7 mouse cellular contexts compared by ENCODE assay signal in the genomic region with DNA sequence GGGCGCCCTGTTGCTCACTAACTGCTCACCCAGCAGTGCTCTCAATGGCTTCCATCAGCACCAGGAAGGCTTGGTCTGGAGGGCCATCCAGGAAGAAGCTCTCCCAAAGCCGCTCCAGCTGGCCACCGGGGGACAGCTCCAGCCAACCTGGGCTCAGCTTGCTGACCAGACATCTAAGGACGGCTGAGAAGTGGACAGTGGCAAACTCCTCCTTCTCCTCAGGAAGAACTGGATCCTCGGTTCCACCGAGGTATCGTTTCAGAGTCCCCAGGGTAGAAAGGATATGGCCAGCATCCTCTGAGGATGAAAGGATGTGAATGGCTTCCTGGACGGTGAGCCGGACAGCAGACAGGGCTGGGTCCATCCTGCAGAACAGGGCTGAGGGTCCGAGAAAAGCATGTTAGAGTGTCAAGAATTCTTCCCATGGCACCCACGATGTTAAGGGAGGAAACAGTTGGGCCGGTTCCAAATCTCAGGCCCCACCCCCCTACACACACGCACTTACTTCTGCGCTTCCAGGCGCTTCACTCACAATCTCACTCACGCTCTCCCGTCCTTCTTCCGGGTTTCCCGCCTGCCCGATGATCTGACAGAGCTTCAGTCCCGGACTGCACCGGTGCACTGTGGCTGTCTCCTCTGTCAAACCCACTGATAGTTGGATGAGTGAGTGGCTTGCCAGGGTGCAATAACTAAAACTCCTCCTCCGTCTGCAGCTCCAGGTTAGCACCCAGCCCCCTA. TPM values are rescaled to one million over a fixed set of nuclear protein-coding genes. Genes with fewer than 3 reads are reported as not detected.
DNase-seq lines count a peak whose midpoint lies in the region; ATAC-seq and TF ChIP-seq lines count a peak whose summit lies in the region.

No protein-coding gene starts in this region.

- peak; percentile 68 for DNase-seq in lung, postnatal 0 days (ENCODE audit: low spot score)
- DNase-seq in lung, postnatal 4 days: no peak
- DNase-seq in liver: peak; percentile 68
- no peak for DNase-seq in adrenal gland, postnatal 10 days

- H3K9me3 ChIP-seq in lung, postnatal 0 days (ENCODE audit: low read length): no peaks in the 10 kb centered on the region
- no peaks in the 10 kb centered on the region for H3K9me3 ChIP-seq in heart, embryonic 13.5 days
- no peaks in the 10 kb centered on the region for H3K9me3 ChIP-seq in neural tube, embryonic 15.5 days (replicated peaks)

- no peak for TF ChIP-seq CTCF in lung, postnatal 0 days (IDR thresholded peaks at IDR 0.05)

- 7% methylated on average over 23 of the region's 23 CpGs for WGBS in lung, postnatal 0 days
- WGBS in heart, embryonic 13.5 days: 12% methylated on average over 23 of the region's 23 CpGs
- WGBS in neural tube, embryonic 15.5 days: 12% methylated on average over 23 of the region's 23 CpGs

- peak overlapping the region; percentile 93 for H3K27ac ChIP-seq in lung, postnatal 0 days (ENCODE audit: low read length)
- H3K27ac ChIP-seq in brown adipose tissue, adult 24 weeks (replicated peaks; ENCODE audit: low read depth, low read length): peak overlapping the region; percentile 95
- H3K27ac ChIP-seq in heart, embryonic 13.5 days (replicated peaks): peak overlapping the region; percentile 90
- peak overlapping the region; percentile 91 for H3K27ac ChIP-seq in neural tube, embryonic 15.5 days (replicated peaks)

- TF ChIP-seq EP300 in lung, postnatal 0 days (IDR thresholded peaks at IDR 0.05): no peak

- ATAC-seq in lung, postnatal 0 days: peak; percentile 45
- ATAC-seq in heart, embryonic 13.5 days (ENCODE audit: extremely low read depth, insufficient number of reproducible peaks, low FRiP score, low TSS enrichment): no peak; the same call in 1 of the 2 replicates
- no peak; the same call in none of the 2 replicates for ATAC-seq in neural tube, embryonic 15.5 days (ENCODE audit: low FRiP score)

- peak overlapping the region; percentile 37 for H3K9ac ChIP-seq in lung, postnatal 0 days (replicated peaks; ENCODE audit: low read depth)
- peak overlapping the region; percentile 83 for H3K9ac ChIP-seq in heart, embryonic 13.5 days
- H3K9ac ChIP-seq in neural tube, embryonic 15.5 days (replicated peaks): peak overlapping the region; percentile 74

- no peaks in the 10 kb centered on the region for H3K27me3 ChIP-seq in lung, postnatal 0 days (replicated peaks; ENCODE audit: insufficient read depth, low read length)
- no peaks in the 10 kb centered on the region; the same call in 1 of the 2 replicates for H3K27me3 ChIP-seq in heart, embryonic 13.5 days (replicated peaks)
- H3K27me3 ChIP-seq in neural tube, embryonic 15.5 days (replicated peaks): peaks cover 4% of the 10 kb centered on the region; the same call in 1 of the 2 replicates

- peaks cover 12% of the 10 kb centered on the region; the same call in 1 of the 2 replicates for H3K4me1 ChIP-seq in lung, postnatal 0 days (ENCODE audit: insufficient read depth, low read depth, low read length)
- 0 out of 2 replicates have a peak, but pooled peaks cover 5% of the 10 kb centered on the region for H3K4me1 ChIP-seq in brown adipose tissue, adult 24 weeks (ENCODE audit: control insufficient read depth, insufficient read depth, insufficient read length, low read length)
- peaks cover 29% of the 10 kb centered on the region for H3K4me1 ChIP-seq in heart, embryonic 13.5 days
- H3K4me1 ChIP-seq in neural tube, embryonic 15.5 days: peaks cover 38% of the 10 kb centered on the region

- peak overlapping the region; percentile 40 for H3K4me3 ChIP-seq in lung, postnatal 0 days (ENCODE audit: low read depth, low read length)
- H3K4me3 ChIP-seq in brown adipose tissue, adult 24 weeks (ENCODE audit: insufficient read depth, low read depth, low read length): peak overlapping the region; percentile 62
- H3K4me3 ChIP-seq in heart, embryonic 13.5 days: peak overlapping the region; percentile 62
- peak overlapping the region; percentile 70 for H3K4me3 ChIP-seq in neural tube, embryonic 15.5 days (replicated peaks)

- H3K4me2 ChIP-seq in lung, postnatal 0 days (replicated peaks; ENCODE audit: low read depth, low read length): peak overlapping the region; percentile 87
- H3K4me2 ChIP-seq in heart, embryonic 13.5 days: peak overlapping the region; percentile 88
- peak overlapping the region; percentile 98 for H3K4me2 ChIP-seq in neural tube, embryonic 15.5 days

- H3K36me3 ChIP-seq in lung, postnatal 0 days (ENCODE audit: insufficient read depth, low read length): no peaks in the 10 kb centered on the region
- H3K36me3 ChIP-seq in heart, embryonic 13.5 days: peaks cover 37% of the 10 kb centered on the region
- H3K36me3 ChIP-seq in neural tube, embryonic 15.5 days: peaks cover 29% of the 10 kb centered on the region

RNA-seq across cellular contexts. Expression of gene Telo2, which starts 0.7 kb away (rescaled TPM):
- 13.7 and 13.9 TPM in 2 replicates for polyA plus RNA-seq in lung, postnatal 0 days (2015; fragmentation: Nextera tagmentation; extraction: Ambion mirVana)
- 10.1 and 12.9 TPM in 2 replicates for polyA plus RNA-seq in brown adipose tissue, adult 24 weeks (2012; ENCODE audit: insufficient read depth, insufficient read length, missing spikeins)
- polyA plus RNA-seq in heart, embryonic 13.5 days (2015; fragmentation: Nextera tagmentation; extraction: Ambion mirVana): 25.1 and 29.0 TPM in 2 replicates
- 56.5 and 57.6 TPM in 2 replicates for polyA plus RNA-seq in neural tube, embryonic 15.5 days (2015; fragmentation: Nextera tagmentation; extraction: Ambion mirVana)
- 10 to 100 TPM; 17.6 to 30.4 TPM for total RNA-seq in adrenal gland, postnatal 10 days (2021)

RNA-seq across cellular contexts. Expression of gene Ptx4, which starts 5.5 kb away (rescaled TPM):
- polyA plus RNA-seq in lung, postnatal 0 days (2015; fragmentation: Nextera tagmentation; extraction: Ambion mirVana): 0.25 and 0.32 TPM in 2 replicates
- not detected in 2 replicates for polyA plus RNA-seq in brown adipose tissue, adult 24 weeks (2012; ENCODE audit: insufficient read depth, insufficient read length, missing spikeins)
- 0.11 and 0.15 TPM in 2 replicates for polyA plus RNA-seq in heart, embryonic 13.5 days (2015; fragmentation: Nextera tagmentation; extraction: Ambion mirVana)
- 0.13 TPM in 1 of 2 replicates, not detected in the other for polyA plus RNA-seq in neural tube, embryonic 15.5 days (2015; fragmentation: Nextera tagmentation; extraction: Ambion mirVana)
- under 1 TPM; 0.18 to 0.69 TPM for total RNA-seq in adrenal gland, postnatal 10 days (2021)

RNA-seq across cellular contexts. Expression of gene Clcn7, which starts 18.1 kb away (rescaled TPM):
- 18.0 and 19.2 TPM in 2 replicates for polyA plus RNA-seq in lung, postnatal 0 days (2015; fragmentation: Nextera tagmentation; extraction: Ambion mirVana)
- polyA plus RNA-seq in brown adipose tissue, adult 24 weeks (2012; ENCODE audit: insufficient read depth, insufficient read length, missing spikeins): 9.6 and 11.5 TPM in 2 replicates
- 15.7 and 17.9 TPM in 2 replicates for polyA plus RNA-seq in heart, embryonic 13.5 days (2015; fragmentation: Nextera tagmentation; extraction: Ambion mirVana)
- 25.1 and 28.7 TPM in 2 replicates for polyA plus RNA-seq in neural tube, embryonic 15.5 days (2015; fragmentation: Nextera tagmentation; extraction: Ambion mirVana)
- 10 to 100 TPM; 29.8 to 33.3 TPM for total RNA-seq in adrenal gland, postnatal 10 days (2021)

RNA-seq across cellular contexts. Expression of gene Tmem204, which starts 31.7 kb away (rescaled TPM):
- 186 and 218 TPM in 2 replicates for polyA plus RNA-seq in lung, postnatal 0 days (2015; fragmentation: Nextera tagmentation; extraction: Ambion mirVana)
- 13.1 and 22.6 TPM in 2 replicates for polyA plus RNA-seq in brown adipose tissue, adult 24 weeks (2012; ENCODE audit: insufficient read depth, insufficient read length, missing spikeins)
- polyA plus RNA-seq in heart, embryonic 13.5 days (2015; fragmentation: Nextera tagmentation; extraction: Ambion mirVana): 18.0 and 19.4 TPM in 2 replicates
- polyA plus RNA-seq in neural tube, embryonic 15.5 days (2015; fragmentation: Nextera tagmentation; extraction: Ambion mirVana): 11.4 and 13.3 TPM in 2 replicates
- 10 to 100 TPM; 23.1 to 31.8 TPM for total RNA-seq in adrenal gland, postnatal 10 days (2021)

RNA-seq across cellular contexts. Expression of gene Ccdc154, which starts 47.2 kb away (rescaled TPM):
- polyA plus RNA-seq in lung, postnatal 0 days (2015; fragmentation: Nextera tagmentation; extraction: Ambion mirVana): 0.51 and 0.77 TPM in 2 replicates
- not detected in 2 replicates for polyA plus RNA-seq in brown adipose tissue, adult 24 weeks (2012; ENCODE audit: insufficient read depth, insufficient read length, missing spikeins)
- polyA plus RNA-seq in heart, embryonic 13.5 days (2015; fragmentation: Nextera tagmentation; extraction: Ambion mirVana): not detected in 2 replicates
- not detected in 2 replicates for polyA plus RNA-seq in neural tube, embryonic 15.5 days (2015; fragmentation: Nextera tagmentation; extraction: Ambion mirVana)
- not detected for total RNA-seq in adrenal gland, postnatal 10 days (2021)

Comparison
In these comparisons a context has a peak if more than half of its experiments do, and no peak if none do; other contexts are left out.
1. DNase-seq: peak in lung, postnatal 0 days (single experiment) and liver (single experiment); none in lung, postnatal 4 days (0 of 2) and adrenal gland, postnatal 10 days (single experiment).
2. Peak in every context shown above with its lines, with median percentiles within 50 percentile points of each other: H3K27ac ChIP-seq, H3K4me2 ChIP-seq, H3K4me3 ChIP-seq and H3K9ac ChIP-seq.